Mouse (Mus musculus) bone marrow, adult 2 months (tissue): ENCODE measurements around the gene Lcor. TPM values are rescaled to one million over a fixed set of nuclear protein-coding genes. Genes with fewer than 3 reads are reported as not detected.

ENCODE experiments used
- H3K27ac ChIP-seq: fragments of 200-500 bp; 2 replicates; pipeline ENCODE4 v1.5.1; 2012; ENCODE audit warnings: low read depth, mild to moderate bottlenecking, control low read depth, inconsistent platforms, low read length; ENCODE audit not compliant: control insufficient read depth, poor library complexity, insufficient read depth
- H3K4me1 ChIP-seq: fragments of 200-500 bp; 2 replicates; pipeline ENCODE4 v1.6.1; 2011; ENCODE audit warnings: low read length; ENCODE audit not compliant: control insufficient read depth, insufficient read depth
- H3K4me3 ChIP-seq: fragments of 200-500 bp; replicated peaks from 2 replicates; pipeline ENCODE3; 2011; ENCODE audit warnings: mild to moderate bottlenecking, low read depth, low read length, control low read depth; ENCODE audit not compliant: control insufficient read depth
- CTCF ChIP-seq: fragments of 200-500 bp; IDR thresholded peaks from 2 replicates; pipeline ENCODE4 v1.5.1; 2011; ENCODE audit warnings: low read length, control low read depth; ENCODE audit not compliant: control insufficient read depth, insufficient read depth
- POLR2A ChIP-seq: fragments of 200-500 bp; IDR thresholded peaks from 2 replicates; pipeline ENCODE4 v1.6.1; 2011; ENCODE audit warnings: low read depth, mild to moderate bottlenecking, control low read depth, low read length, borderline replicate concordance; ENCODE audit not compliant: control insufficient read depth
- WGBS: fragments of 180-500 bp; shearing (Covaris S2); methylation state at CpG from one replicate; pipeline ENCODE4 v1.1.7; 2018; 5-methylcytosine and 5-hydroxymethylcytosine counted together
- polyA plus RNA-seq: library from polyadenylated mRNA; stranded (reverse); fragments of >200 nt; gene quantifications from 2 replicates; pipeline ENCODE4 v1.2.4, GENCODE M21; 2011; ENCODE audit warnings: low replicate concordance; ENCODE audit not compliant: missing spikeins, insufficient read depth, insufficient read length

Gene Lcor
- polyA plus RNA-seq, 1 experiment, result 7.5 TPM

- WGBS, result 2% methylated on average over 15 of the region's 15 CpGs
- no peak for TF ChIP-seq POLR2A
These were observed 1.2 kb upstream of the Lcor start for GRCm38 (mm10) chr19:41481030-41481886.

GRCm38 (mm10) chr19:41481887-41482189 is 599 bp upstream of the Lcor start:
- TF ChIP-seq CTCF (no peak), POLR2A (no peak)
- Histone ChIP-seq H3K4me1 (peaks cover 2% of the 10 kb centered on the region; the same call in 1 of the 2 replicates), H3K27ac (peak overlapping the region; percentile 100), H3K4me3 (peak overlapping the region; percentile 75)
- under 1% methylated on average over 6 of the region's 6 CpGs for WGBS

More at GRCm38 (mm10) chr19:41481030-41481886, 1.2 kb upstream of the Lcor start:
- H3K27ac ChIP-seq, result peak overlapping the region; percentile 79
- H3K4me3 ChIP-seq, result peak overlapping the region; percentile 71
- H3K4me1 ChIP-seq, result peaks cover 2% of the 10 kb centered on the region; the same call in 1 of the 2 replicates

GRCm38 (mm10) chr19:41482909-41483444 is 540 bp downstream of the Lcor start:
- H3K27ac ChIP-seq, result peak overlapping the region; percentile 100
- peak overlapping the region; percentile 99 for H3K4me3 ChIP-seq
- peaks cover 2% of the 10 kb centered on the region; the same call in 1 of the 2 replicates for H3K4me1 ChIP-seq
- 1% methylated on average over 88 of the region's 91 CpGs for WGBS
- TF ChIP-seq CTCF (no peak), POLR2A (peak; percentile 47; the same call in 1 of the 2 replicates)

- WGBS, result 1% methylated on average over 30 of the region's 30 CpGs
- Histone ChIP-seq H3K4me3 (peak overlapping the region; percentile 99), H3K4me1 (peaks cover 2% of the 10 kb centered on the region; the same call in 1 of the 2 replicates), H3K27ac (peak overlapping the region; percentile 100)
- TF ChIP-seq POLR2A (no peak), CTCF (no peak)
These were observed 1.1 kb downstream of the Lcor start for GRCm38 (mm10) chr19:41483445-41484040.

- WGBS, result 45% methylated on average over 5 of the region's 5 CpGs
- H3K4me3 ChIP-seq, result peak overlapping the region; percentile 8
- no peak for TF ChIP-seq POLR2A
- TF ChIP-seq CTCF, result no peak
- H3K4me1 ChIP-seq, result peaks cover 2% of the 10 kb centered on the region; the same call in 1 of the 2 replicates
- H3K27ac ChIP-seq, result no peak overlapping the region
These were observed 1.9 kb downstream of the Lcor start for GRCm38 (mm10) chr19:41484361-41484760.

GRCm38 (mm10) chr19:41495382-41496032 is 13.1 kb downstream of the Lcor start:
- H3K27ac ChIP-seq, result no peak overlapping the region
- no peaks in the 10 kb centered on the region; the same call in 1 of the 2 replicates for H3K4me1 ChIP-seq
- TF ChIP-seq CTCF, result no peak
- no peak for TF ChIP-seq POLR2A
- H3K4me3 ChIP-seq, result no peak overlapping the region
- WGBS, result 42% methylated on average over 4 of the region's 4 CpGs

GRCm38 (mm10) chr19:41496058-41496457 is 13.6 kb downstream of the Lcor start:
- TF ChIP-seq POLR2A (no peak), CTCF (no peak)
- H3K27ac ChIP-seq, result no peak overlapping the region
- H3K4me1 ChIP-seq, result no peaks in the 10 kb centered on the region; the same call in 1 of the 2 replicates
- no peak overlapping the region for H3K4me3 ChIP-seq

GRCm38 (mm10) chr19:41507872-41508271 is 25.4 kb downstream of the Lcor start:
- 86% methylated on average over 8 of the region's 8 CpGs for WGBS
- TF ChIP-seq CTCF, result no peak
- no peak for TF ChIP-seq POLR2A
- H3K4me1 ChIP-seq, result no peaks in the 10 kb centered on the region
- no peak overlapping the region for H3K27ac ChIP-seq
- H3K4me3 ChIP-seq, result no peak overlapping the region

- 91% methylated on average over 1 of the region's 1 CpGs for WGBS
- Histone ChIP-seq H3K4me1 (peaks cover 1% of the 10 kb centered on the region), H3K4me3 (no peak overlapping the region), H3K27ac (no peak overlapping the region)
- TF ChIP-seq POLR2A (no peak), CTCF (no peak)
These were observed 32.4 kb downstream of the Lcor start for GRCm38 (mm10) chr19:41514836-41515235.
